ENCODE assay signal across 13 mouse cellular contexts in genomic region chr11:101718324-101718723, GRCm38 (mm10). TPM values are rescaled to one million over a fixed set of nuclear protein-coding genes. Genes with fewer than 3 reads are reported as not detected.
A peak's percentile ranks its signal among the peaks of the same experiment; 100 is the strongest.
DNase-seq lines count a peak whose midpoint lies in the region; ATAC-seq and TF ChIP-seq lines count a peak whose summit lies in the region.
"Had no signal": no experiment of that assay in that cellular context is flagged by ENCODE, and none has a peak within 500 bp of the region (broad histone marks: within the 10 kb centered on the region; RNA-seq: fewer than 3 reads in every experiment).

No protein-coding gene starts in this region.

- H3K36me3 ChIP-seq in lung, embryonic 14.5 days (ENCODE audit: insufficient read depth): no peaks in the 10 kb centered on the region
- H3K36me3 ChIP-seq in forebrain, embryonic 16.5 days (ENCODE audit: control insufficient read depth, insufficient read depth): no peaks in the 10 kb centered on the region
- no peaks in the 10 kb centered on the region for H3K36me3 ChIP-seq in neural tube, embryonic 14.5 days (ENCODE audit: control insufficient read depth, insufficient read depth, low read length)
- H3K36me3 ChIP-seq: limb, embryonic 13.5 days; lung, embryonic 15.5 days had no signal

- no peaks in the 10 kb centered on the region for H3K9me3 ChIP-seq in lung, embryonic 14.5 days (ENCODE audit: low read depth, low read length)
- no peaks in the 10 kb centered on the region for H3K9me3 ChIP-seq in forebrain, embryonic 16.5 days (ENCODE audit: control insufficient read depth, low read length)
- H3K9me3 ChIP-seq in neural tube, embryonic 14.5 days (ENCODE audit: control insufficient read depth, low read length): no peaks in the 10 kb centered on the region
- H3K9me3 ChIP-seq: limb, embryonic 13.5 days; lung, embryonic 15.5 days had no signal

- H3K27ac ChIP-seq in lung, embryonic 14.5 days (ENCODE audit: low read depth): no peak overlapping the region
- H3K27ac ChIP-seq in forebrain, embryonic 16.5 days (ENCODE audit: low read length): peak overlapping the region; percentile 24
- H3K27ac ChIP-seq in neural tube, embryonic 14.5 days (ENCODE audit: low read depth, low read length): no peak overlapping the region
- H3K27ac ChIP-seq: limb, embryonic 13.5 days; lung, embryonic 15.5 days had no signal

- no peak overlapping the region for H3K9ac ChIP-seq in lung, embryonic 14.5 days
- no peak overlapping the region; the same call in 1 of the 2 replicates for H3K9ac ChIP-seq in forebrain, embryonic 16.5 days (replicated peaks; ENCODE audit: low read depth, low read length)
- peak overlapping the region; percentile 17; the same call in 1 of the 2 replicates for H3K9ac ChIP-seq in neural tube, embryonic 14.5 days (replicated peaks; ENCODE audit: low read depth, low read length)
- H3K9ac ChIP-seq: limb, embryonic 13.5 days; lung, embryonic 15.5 days had no signal

- no peak for TF ChIP-seq CTCF in lung, embryonic 14.5 days (IDR thresholded peaks at IDR 0.05; ENCODE audit: low read depth)

- H3K4me1 ChIP-seq in lung, embryonic 14.5 days (ENCODE audit: insufficient read depth): no peaks in the 10 kb centered on the region
- H3K4me1 ChIP-seq in forebrain, embryonic 16.5 days (replicated peaks; ENCODE audit: control insufficient read depth, insufficient read depth, low read length): peaks cover 9% of the 10 kb centered on the region
- H3K4me1 ChIP-seq in neural tube, embryonic 14.5 days (ENCODE audit: control insufficient read depth, insufficient read depth, low read length): 0 out of 2 replicates have a peak, but pooled peaks cover 3% of the 10 kb centered on the region
- H3K4me1 ChIP-seq: lung, embryonic 15.5 days had no signal

- H3K4me3 ChIP-seq in lung, embryonic 14.5 days (ENCODE audit: low read depth, low read length): no peak overlapping the region
- H3K4me3 ChIP-seq in forebrain, embryonic 16.5 days (replicated peaks; ENCODE audit: low read length): no peak overlapping the region
- H3K4me3 ChIP-seq in neural tube, embryonic 14.5 days (ENCODE audit: low read depth, low read length): no peak overlapping the region
- H3K4me3 ChIP-seq: limb, embryonic 13.5 days; lung, embryonic 15.5 days had no signal

- WGBS in lung, embryonic 14.5 days: 38% methylated on average over 4 of the region's 4 CpGs
- 6% methylated on average over 4 of the region's 4 CpGs for WGBS in forebrain, embryonic 16.5 days
- WGBS in neural tube, embryonic 14.5 days: 17% methylated on average over 4 of the region's 4 CpGs

- DNase-seq in cerebellum, postnatal 10 days: peak; percentile 57 to 59
- no peak for DNase-seq in cerebellum, adult 11 months
- DNase-seq in lung, embryonic 14.5 days: peak; percentile 25
- DNase-seq in lung, postnatal 14 days: no peak
- DNase-seq in adrenal gland, adult 2 months: no peak
- DNase-seq: gastrocnemius, postnatal 25 days; right cerebral cortex, postnatal 25 days; thymus, postnatal 14 days had no signal

- no peak overlapping the region for H3K4me2 ChIP-seq in lung, embryonic 14.5 days
- H3K4me2 ChIP-seq in forebrain, embryonic 16.5 days (ENCODE audit: low read length): no peak overlapping the region
- H3K4me2 ChIP-seq in neural tube, embryonic 14.5 days (ENCODE audit: low read depth, low read length): no peak overlapping the region
- H3K4me2 ChIP-seq: limb, embryonic 13.5 days; lung, embryonic 15.5 days had no signal

- H3K27me3 ChIP-seq in lung, embryonic 14.5 days (ENCODE audit: insufficient read depth, low read length): no peaks in the 10 kb centered on the region
- H3K27me3 ChIP-seq in forebrain, embryonic 16.5 days (replicated peaks; ENCODE audit: control insufficient read depth, insufficient read depth, low read length): no peaks in the 10 kb centered on the region
- no peaks in the 10 kb centered on the region for H3K27me3 ChIP-seq in neural tube, embryonic 14.5 days (ENCODE audit: control insufficient read depth, insufficient read depth, low read length)
- H3K27me3 ChIP-seq: limb, embryonic 13.5 days; lung, embryonic 15.5 days had no signal

- ATAC-seq in lung, embryonic 14.5 days (ENCODE audit: insufficient read depth): no peak
- ATAC-seq in forebrain, embryonic 16.5 days: peak; percentile 8; the same call in 1 of the 2 replicates
- ATAC-seq in neural tube, embryonic 14.5 days (ENCODE audit: low read depth): no peak
- ATAC-seq in megakaryocyte-erythroid progenitor cell, adult 5-6 weeks (replicated peaks; ENCODE audit: low FRiP score, low TSS enrichment, poor library complexity, severe bottlenecking): no peak

RNA-seq across cellular contexts. Expression of gene Dhx8, which starts 14.4 kb away (rescaled TPM):
- polyA plus RNA-seq in lung, embryonic 14.5 days (2014; fragmentation: Nextera tagmentation; extraction: Ambion mirVana): 31.5 and 34.3 TPM in 2 replicates
- polyA plus RNA-seq in forebrain, embryonic 16.5 days (2015; fragmentation: Nextera tagmentation; extraction: Ambion mirVana): 39.9 and 41.9 TPM in 2 replicates
- polyA plus RNA-seq in neural tube, embryonic 14.5 days (2014; fragmentation: Nextera tagmentation; extraction: Ambion mirVana): 33.5 and 36.6 TPM in 2 replicates
- 10 to 100 TPM; 25.0 to 28.6 TPM for total RNA-seq in adrenal gland, adult 2 months (2021)
- polyA plus RNA-seq in adrenal gland, adult 2 months (2012; rRNA removed): 4.9 and 5.8 TPM in 2 replicates
- 31.5 and 41.1 TPM in 2 replicates for total RNA-seq in megakaryocyte-erythroid progenitor cell, adult 5-6 weeks (2014; fragmentation: Nextera tagmentation)
- total RNA-seq in megakaryocyte-erythroid progenitor cell, adult 5-6 weeks (2017): 26.8 and 49.1 TPM in 2 replicates

RNA-seq across cellular contexts. Expression of gene Arl4d, which starts 53.0 kb away (rescaled TPM):
- polyA plus RNA-seq in lung, embryonic 14.5 days (2014; fragmentation: Nextera tagmentation; extraction: Ambion mirVana): 2.1 and 2.8 TPM in 2 replicates
- polyA plus RNA-seq in forebrain, embryonic 16.5 days (2015; fragmentation: Nextera tagmentation; extraction: Ambion mirVana): 36.5 and 42.2 TPM in 2 replicates
- polyA plus RNA-seq in neural tube, embryonic 14.5 days (2014; fragmentation: Nextera tagmentation; extraction: Ambion mirVana): 6.0 and 7.5 TPM in 2 replicates
- total RNA-seq in adrenal gland, adult 2 months (2021): 10 to 100 TPM; 10.8 to 16.6 TPM
- 4.0 and 4.8 TPM in 2 replicates for polyA plus RNA-seq in adrenal gland, adult 2 months (2012; rRNA removed)
- 0.22 TPM in 1 of 2 replicates, not detected in the other for total RNA-seq in megakaryocyte-erythroid progenitor cell, adult 5-6 weeks (2014; fragmentation: Nextera tagmentation)
- 5.8 TPM in 1 of 2 replicates, not detected in the other for total RNA-seq in megakaryocyte-erythroid progenitor cell, adult 5-6 weeks (2017)

Comparison
In these comparisons a context has a peak if more than half of its experiments do, and no peak if none do; other contexts are left out.
1. DNase-seq: peak in cerebellum, postnatal 10 days (2 of 2) and lung, embryonic 14.5 days (single experiment); none in cerebellum, adult 11 months (single experiment), lung, postnatal 14 days (single experiment) and adrenal gland, adult 2 months (single experiment).